Mouse (Mus musculus): ENCODE measurements around the gene Thumpd3. TPM values are rescaled to one million over a fixed set of nuclear protein-coding genes. Genes with fewer than 3 reads are reported as not detected.
A peak's percentile ranks its signal among the peaks of the same experiment; 100 is the strongest.

Thumpd3 gene
- polyA plus RNA-seq, 1 experiment from 2014 or later, result 52.4 TPM

GRCm38 (mm10) chr6:113030553-113030952, 15.5 kb upstream of the Thumpd3 start:
- no peak overlapping the region for H3K9ac ChIP-seq (replicated peaks; ENCODE audit: low read length)
- ATAC-seq (replicated peaks; ENCODE audit: insufficient number of reproducible peaks, low FRiP score, low TSS enrichment, low read depth) (no peak), DNase-seq (ENCODE audit: low spot score) (no peak)
- H3K4me1 ChIP-seq (ENCODE audit: control insufficient read depth, insufficient read depth, low read length), result no peaks in the 10 kb centered on the region
- H3K4me2 ChIP-seq (ENCODE audit: low read depth, low read length), result no peak overlapping the region
- H3K27ac ChIP-seq (replicated peaks; ENCODE audit: low read depth, low read length), result no peak overlapping the region
- no peaks in the 10 kb centered on the region for H3K27me3 ChIP-seq (ENCODE audit: control insufficient read depth, insufficient read depth, low read length)
- no peaks in the 10 kb centered on the region for H3K9me3 ChIP-seq (replicated peaks; ENCODE audit: control insufficient read depth, low read length)
- 62% methylated on average over 3 of the region's 3 CpGs for WGBS
- no peak overlapping the region for H3K4me3 ChIP-seq (ENCODE audit: low read depth, low read length)
- H3K36me3 ChIP-seq (replicated peaks; ENCODE audit: control insufficient read depth, insufficient read depth, low read depth, low read length), result no peaks in the 10 kb centered on the region

DNA sequence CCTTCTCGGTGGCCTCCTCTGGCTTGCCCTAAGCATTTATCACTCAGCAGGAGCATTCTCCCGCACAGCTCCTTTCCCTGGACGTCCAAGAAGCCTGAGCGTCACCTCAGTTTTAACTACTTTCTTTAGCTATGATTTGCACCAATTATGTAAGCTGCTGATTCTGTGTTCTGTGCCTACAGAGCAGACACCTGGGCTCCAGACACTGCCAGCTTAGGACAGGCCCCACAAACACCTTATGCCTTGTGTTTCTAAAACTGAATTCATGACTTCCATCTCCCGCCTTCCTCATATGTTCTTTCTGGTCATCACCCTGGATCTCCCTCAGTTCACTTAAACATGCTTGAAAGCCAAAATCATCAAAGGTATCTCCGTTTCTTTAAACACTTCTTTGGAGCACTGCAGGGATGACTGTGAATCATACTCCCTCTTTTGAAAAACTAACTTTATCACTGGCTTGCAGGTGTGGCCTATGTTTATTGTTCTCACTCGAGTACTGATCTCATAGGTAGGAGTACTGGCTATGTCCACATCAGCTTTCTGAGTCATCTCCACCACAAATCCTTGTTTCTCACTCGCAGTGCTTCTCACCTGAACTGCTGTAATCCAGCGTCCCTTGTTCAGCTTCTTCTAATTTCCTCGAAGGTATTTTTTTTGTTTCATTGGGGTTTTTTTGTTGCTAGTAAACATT, 14.9 kb upstream of the Thumpd3 start:
- H3K4me1 ChIP-seq (ENCODE audit: control insufficient read depth, insufficient read depth, low read length), result no peaks in the 10 kb centered on the region
- H3K9ac ChIP-seq (replicated peaks; ENCODE audit: low read length), result no peak overlapping the region
- ATAC-seq (replicated peaks; ENCODE audit: insufficient number of reproducible peaks, low FRiP score, low TSS enrichment, low read depth), result no peak
- H3K27ac ChIP-seq (replicated peaks; ENCODE audit: low read depth, low read length), result no peak overlapping the region
- no peak for DNase-seq (ENCODE audit: low spot score)
- no peaks in the 10 kb centered on the region for H3K27me3 ChIP-seq (ENCODE audit: control insufficient read depth, insufficient read depth, low read length)
- WGBS, result 82% methylated on average over 10 of the region's 10 CpGs
- no peaks in the 10 kb centered on the region for H3K36me3 ChIP-seq (replicated peaks; ENCODE audit: control insufficient read depth, insufficient read depth, low read depth, low read length)
- no peak overlapping the region for H3K4me2 ChIP-seq (ENCODE audit: low read depth, low read length)
- H3K9me3 ChIP-seq (replicated peaks; ENCODE audit: control insufficient read depth, low read length), result no peaks in the 10 kb centered on the region
- no peak overlapping the region for H3K4me3 ChIP-seq (ENCODE audit: low read depth, low read length)

DNA sequence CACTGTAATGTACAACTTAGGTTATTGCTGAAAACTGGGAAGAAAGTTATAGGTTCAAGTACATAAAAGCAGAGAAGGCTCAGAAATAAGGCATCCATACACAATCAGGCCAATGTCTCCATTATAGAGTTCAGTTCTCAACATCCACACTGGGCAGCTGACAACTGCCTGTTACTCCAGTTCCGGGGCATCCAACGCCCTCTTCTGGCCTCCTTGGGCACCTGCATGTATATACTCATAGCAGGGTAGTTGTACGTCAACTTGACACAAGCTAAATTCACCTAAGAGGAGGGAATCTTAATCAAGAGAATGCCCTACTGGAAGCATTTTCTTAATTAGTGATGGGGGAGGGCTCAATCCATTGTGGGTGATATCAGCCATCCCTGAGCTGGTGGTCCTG, 13.9 kb upstream of the Thumpd3 start:
- no peak for DNase-seq (ENCODE audit: low spot score)
- Histone ChIP-seq H3K9ac (replicated peaks; ENCODE audit: low read length) (no peak overlapping the region), H3K36me3 (replicated peaks; ENCODE audit: control insufficient read depth, insufficient read depth, low read depth, low read length) (no peaks in the 10 kb centered on the region), H3K27ac (replicated peaks; ENCODE audit: low read depth, low read length) (no peak overlapping the region), H3K9me3 (replicated peaks; ENCODE audit: control insufficient read depth, low read length) (no peaks in the 10 kb centered on the region), H3K4me2 (ENCODE audit: low read depth, low read length) (no peak overlapping the region), H3K4me3 (ENCODE audit: low read depth, low read length) (no peak overlapping the region), H3K27me3 (ENCODE audit: control insufficient read depth, insufficient read depth, low read length) (no peaks in the 10 kb centered on the region), H3K4me1 (ENCODE audit: control insufficient read depth, insufficient read depth, low read length) (no peaks in the 10 kb centered on the region)
- ATAC-seq (replicated peaks; ENCODE audit: insufficient number of reproducible peaks, low FRiP score, low TSS enrichment, low read depth), result no peak
- WGBS, result 60% methylated on average over 3 of the region's 3 CpGs

DNA sequence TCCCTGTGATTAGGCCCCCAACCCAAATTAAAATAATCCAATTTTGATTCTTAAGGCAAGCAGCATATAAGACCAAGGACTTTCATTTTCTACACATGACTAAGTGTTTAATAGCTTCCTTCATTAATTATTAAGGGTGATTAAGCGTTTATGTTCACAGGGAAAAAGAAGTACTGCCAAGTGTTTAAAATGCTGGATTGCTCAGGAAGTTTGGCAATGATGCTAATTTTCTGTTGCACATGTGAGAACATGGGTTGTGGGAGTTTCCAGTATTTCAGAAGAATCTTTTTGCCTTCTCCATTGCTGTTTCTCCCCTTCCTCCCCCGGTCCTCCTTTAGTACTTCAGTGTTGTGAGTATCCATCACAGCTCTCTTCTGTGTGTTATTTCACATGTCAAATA, 12.8 kb upstream of the Thumpd3 start:
- Histone ChIP-seq H3K9ac (replicated peaks; ENCODE audit: low read length) (no peak overlapping the region), H3K4me2 (ENCODE audit: low read depth, low read length) (no peak overlapping the region), H3K27me3 (ENCODE audit: control insufficient read depth, insufficient read depth, low read length) (no peaks in the 10 kb centered on the region), H3K27ac (replicated peaks; ENCODE audit: low read depth, low read length) (no peak overlapping the region), H3K4me1 (ENCODE audit: control insufficient read depth, insufficient read depth, low read length) (no peaks in the 10 kb centered on the region), H3K4me3 (ENCODE audit: low read depth, low read length) (no peak overlapping the region), H3K36me3 (replicated peaks; ENCODE audit: control insufficient read depth, insufficient read depth, low read depth, low read length) (no peaks in the 10 kb centered on the region), H3K9me3 (replicated peaks; ENCODE audit: control insufficient read depth, low read length) (no peaks in the 10 kb centered on the region)
- WGBS, result 83% methylated on average over 2 of the region's 2 CpGs
- no peak for DNase-seq (ENCODE audit: low spot score)
- ATAC-seq (replicated peaks; ENCODE audit: insufficient number of reproducible peaks, low FRiP score, low TSS enrichment, low read depth), result no peak

GRCm38 (mm10) chr6:113034466-113034865, 11.6 kb upstream of the Thumpd3 start:
- Histone ChIP-seq H3K9ac (replicated peaks; ENCODE audit: low read length) (no peak overlapping the region), H3K4me2 (ENCODE audit: low read depth, low read length) (no peak overlapping the region), H3K4me1 (ENCODE audit: control insufficient read depth, insufficient read depth, low read length) (no peaks in the 10 kb centered on the region), H3K36me3 (replicated peaks; ENCODE audit: control insufficient read depth, insufficient read depth, low read depth, low read length) (no peaks in the 10 kb centered on the region), H3K27me3 (ENCODE audit: control insufficient read depth, insufficient read depth, low read length) (no peaks in the 10 kb centered on the region), H3K4me3 (ENCODE audit: low read depth, low read length) (no peak overlapping the region), H3K27ac (replicated peaks; ENCODE audit: low read depth, low read length) (no peak overlapping the region), H3K9me3 (replicated peaks; ENCODE audit: control insufficient read depth, low read length) (no peaks in the 10 kb centered on the region)
- ATAC-seq (replicated peaks; ENCODE audit: insufficient number of reproducible peaks, low FRiP score, low TSS enrichment, low read depth) (no peak), DNase-seq (ENCODE audit: low spot score) (no peak)
- WGBS, result 90% methylated on average over 6 of the region's 6 CpGs

DNA sequence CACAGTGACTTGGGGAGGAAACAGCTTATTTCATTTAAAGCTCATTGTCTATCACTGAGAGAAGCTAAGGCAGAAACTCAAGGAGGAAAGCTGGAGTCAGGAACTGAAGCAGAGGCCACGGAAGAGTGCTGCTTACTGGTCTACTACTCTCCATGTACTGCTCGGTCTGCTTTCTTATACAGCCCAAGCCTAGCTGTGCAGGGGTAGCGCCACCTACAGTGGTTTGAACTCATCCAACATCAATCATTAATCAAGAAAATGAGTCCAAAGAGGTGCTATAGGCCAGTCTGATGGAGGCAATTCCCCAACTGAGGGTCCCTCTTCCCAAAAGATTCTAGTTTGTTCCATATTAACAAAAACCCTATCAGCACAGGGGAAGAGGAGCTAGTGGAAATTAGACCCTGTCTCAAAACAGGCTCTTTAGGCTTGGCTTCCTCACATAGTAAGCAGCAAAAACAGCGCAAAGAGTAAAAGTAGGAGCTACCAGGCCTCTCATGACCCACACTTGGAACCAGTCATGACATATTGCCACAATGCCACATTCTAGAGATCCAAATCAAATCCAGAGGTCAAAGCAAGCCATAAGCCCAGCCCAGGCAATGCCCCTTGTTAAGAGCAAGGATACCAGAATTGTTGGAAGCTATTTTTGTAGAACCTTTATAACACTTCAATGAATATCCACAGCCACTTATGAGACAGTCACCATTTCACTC, 9.4 kb upstream of the Thumpd3 start:
- H3K9me3 ChIP-seq (replicated peaks; ENCODE audit: control insufficient read depth, low read length), result no peaks in the 10 kb centered on the region
- DNase-seq (ENCODE audit: low spot score) (no peak), ATAC-seq (replicated peaks; ENCODE audit: insufficient number of reproducible peaks, low FRiP score, low TSS enrichment, low read depth) (no peak)
- 64% methylated on average over 4 of the region's 4 CpGs for WGBS
- no peaks in the 10 kb centered on the region for H3K27me3 ChIP-seq (ENCODE audit: control insufficient read depth, insufficient read depth, low read length)
- no peak overlapping the region for H3K4me3 ChIP-seq (ENCODE audit: low read depth, low read length)
- H3K4me1 ChIP-seq (ENCODE audit: control insufficient read depth, insufficient read depth, low read length), result no peaks in the 10 kb centered on the region
- H3K4me2 ChIP-seq (ENCODE audit: low read depth, low read length), result no peak overlapping the region
- H3K9ac ChIP-seq (replicated peaks; ENCODE audit: low read length), result no peak overlapping the region
- no peaks in the 10 kb centered on the region for H3K36me3 ChIP-seq (replicated peaks; ENCODE audit: control insufficient read depth, insufficient read depth, low read depth, low read length)
- H3K27ac ChIP-seq (replicated peaks; ENCODE audit: low read depth, low read length), result no peak overlapping the region

GRCm38 (mm10) chr6:113037946-113038734, 7.9 kb upstream of the Thumpd3 start:
- no peaks in the 10 kb centered on the region for H3K36me3 ChIP-seq (replicated peaks; ENCODE audit: control insufficient read depth, insufficient read depth, low read depth, low read length)
- ATAC-seq (replicated peaks; ENCODE audit: insufficient number of reproducible peaks, low FRiP score, low TSS enrichment, low read depth) (no peak; the same call in 1 of the 2 replicates), DNase-seq (ENCODE audit: low spot score) (peak; percentile 78)
- no peak overlapping the region for H3K4me3 ChIP-seq (ENCODE audit: low read depth, low read length)
- H3K27ac ChIP-seq (replicated peaks; ENCODE audit: low read depth, low read length), result no peak overlapping the region
- H3K4me1 ChIP-seq (ENCODE audit: control insufficient read depth, insufficient read depth, low read length), result no peaks in the 10 kb centered on the region
- H3K27me3 ChIP-seq (ENCODE audit: control insufficient read depth, insufficient read depth, low read length), result no peaks in the 10 kb centered on the region
- 14% methylated on average over 19 of the region's 19 CpGs for WGBS
- no peaks in the 10 kb centered on the region for H3K9me3 ChIP-seq (replicated peaks; ENCODE audit: control insufficient read depth, low read length)
- peak overlapping the region; percentile 10 for H3K4me2 ChIP-seq (ENCODE audit: low read depth, low read length)
- H3K9ac ChIP-seq (replicated peaks; ENCODE audit: low read length), result peak overlapping the region; percentile 7; the same call in 1 of the 2 replicates

DNA sequence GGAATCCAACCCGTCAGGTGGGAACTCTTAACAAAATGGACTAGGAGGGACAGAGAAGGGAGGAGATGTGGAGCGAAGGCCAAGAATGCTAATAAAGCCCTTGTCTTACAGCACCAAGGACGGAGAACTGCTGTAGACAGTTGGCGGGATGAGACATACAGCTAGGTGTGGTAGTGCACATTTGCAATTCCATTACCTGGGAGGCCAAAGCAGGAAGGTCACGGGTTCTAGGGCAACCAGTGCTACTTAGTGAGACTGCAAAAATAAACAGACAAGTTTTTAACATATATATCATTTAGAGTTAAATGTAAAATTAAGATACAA, 7.3 kb upstream of the Thumpd3 start:
- no peaks in the 10 kb centered on the region for H3K27me3 ChIP-seq (ENCODE audit: control insufficient read depth, insufficient read depth, low read length)
- H3K9ac ChIP-seq (replicated peaks; ENCODE audit: low read length), result no peak overlapping the region
- peak; percentile 8 for DNase-seq (ENCODE audit: low spot score)
- no peaks in the 10 kb centered on the region for H3K4me1 ChIP-seq (ENCODE audit: control insufficient read depth, insufficient read depth, low read length)
- no peaks in the 10 kb centered on the region for H3K36me3 ChIP-seq (replicated peaks; ENCODE audit: control insufficient read depth, insufficient read depth, low read depth, low read length)
- no peak overlapping the region for H3K4me2 ChIP-seq (ENCODE audit: low read depth, low read length)
- H3K4me3 ChIP-seq (ENCODE audit: low read depth, low read length), result no peak overlapping the region
- H3K9me3 ChIP-seq (replicated peaks; ENCODE audit: control insufficient read depth, low read length), result no peaks in the 10 kb centered on the region
- H3K27ac ChIP-seq (replicated peaks; ENCODE audit: low read depth, low read length), result no peak overlapping the region
- 52% methylated on average over 5 of the region's 5 CpGs for WGBS
- no peak for ATAC-seq (replicated peaks; ENCODE audit: insufficient number of reproducible peaks, low FRiP score, low TSS enrichment, low read depth)

Measured in embryonic facial prominence, embryonic 11.5 days (tissue).